Mouse (Mus musculus): ENCODE measurements at regions not wholly inside any gene's neighbourhood (a gene's known extent, or its start where the extent isn't known, plus 50 kb on each side); places are given as distances from the start of the nearest gene placed in this dataset.

DNA sequence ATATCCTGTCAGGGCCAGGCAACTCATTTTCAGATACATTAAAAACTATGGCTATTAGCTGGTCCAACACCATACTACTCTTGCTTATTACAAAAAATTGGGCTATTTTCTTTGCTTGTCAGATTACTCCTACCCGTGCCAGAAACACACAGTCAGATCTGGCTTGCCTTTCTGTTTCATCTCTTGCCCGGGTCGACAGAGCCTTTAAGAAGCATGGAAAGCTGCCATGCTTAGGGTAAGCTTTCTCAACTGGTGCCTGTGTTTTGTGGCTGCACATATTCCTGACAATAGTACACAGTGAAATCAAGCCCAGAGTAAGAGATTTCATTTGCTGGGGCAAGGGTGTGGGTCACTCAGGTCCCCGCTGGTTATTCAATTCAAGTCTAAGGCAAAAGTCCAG, 162.5 kb upstream of the Cttnbp2 start:
- TF ChIP-seq EP300 (IDR thresholded peaks at IDR 0.05) = no peak
- no peak for TF ChIP-seq CTCF (IDR thresholded peaks at IDR 0.05)

Measured in lung, postnatal 0 days (tissue).